Mouse (Mus musculus) stomach, postnatal 0 days (tissue): ENCODE results near the gene Xpr1.

Experiments used
- CTCF ChIP-seq: IDR thresholded peaks from 2 replicates; pipeline ENCODE4 v1.5.1; 2016; ENCODE audit warnings: antibody characterized with exemption, low read depth, mild to moderate bottlenecking, moderate library complexity
- EP300 ChIP-seq: optimal IDR thresholded peaks from 2 replicates; pipeline ENCODE3; 2016; ENCODE audit warnings: antibody characterized with exemption

DNA sequence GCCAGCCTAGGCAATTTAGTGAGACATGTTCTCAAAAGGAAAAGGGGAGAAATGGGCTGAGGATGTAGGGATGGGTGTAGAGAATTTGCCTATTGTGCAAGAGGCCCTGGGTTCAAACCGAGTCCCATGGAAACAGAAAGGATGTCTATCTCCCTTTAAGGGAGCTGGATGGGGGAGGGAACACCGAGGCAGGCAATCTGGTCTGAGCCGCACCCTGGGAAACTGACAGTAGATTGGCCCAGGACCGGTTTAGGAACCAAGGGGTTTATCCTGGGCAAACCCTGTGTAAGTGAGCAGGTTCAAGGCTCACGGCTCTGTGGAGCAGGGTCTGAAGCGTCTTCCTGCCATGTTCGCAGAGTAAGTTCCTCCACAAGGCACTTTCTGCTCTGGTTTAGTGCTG lies 171.7 kb downstream of the Xpr1 start:
- TF ChIP-seq CTCF (no peak), EP300 (no peak)
